8 mouse cellular contexts compared by ENCODE assay signal in the genomic region with DNA sequence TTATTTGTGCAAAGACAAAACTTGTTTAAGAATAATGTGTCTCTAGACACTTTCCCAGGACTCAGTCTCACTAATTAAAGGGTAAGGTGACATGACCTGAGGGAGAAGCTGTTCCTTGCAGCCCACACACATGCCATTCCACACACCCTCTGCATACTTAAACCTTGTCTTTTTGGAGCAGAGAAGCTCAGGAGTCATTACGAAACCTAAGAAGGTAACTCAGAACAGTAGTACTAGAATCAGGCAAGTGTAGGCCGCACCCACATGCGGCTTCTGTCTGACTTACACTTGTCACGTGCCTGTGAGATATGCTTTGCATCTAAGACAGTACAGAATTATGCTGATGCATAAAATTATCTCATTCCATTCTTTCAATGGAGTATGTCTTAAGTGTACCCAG. TPM values are rescaled to one million over a fixed set of nuclear protein-coding genes. Genes with fewer than 3 reads are reported as not detected.
A peak's percentile ranks its signal among the peaks of the same experiment; 100 is the strongest.
DNase-seq lines count a peak whose midpoint lies in the region; ATAC-seq and TF ChIP-seq lines count a peak whose summit lies in the region.
"Had no signal": no experiment of that assay in that cellular context is flagged by ENCODE, and none has a peak within 500 bp of the region (broad histone marks: within the 10 kb centered on the region; RNA-seq: fewer than 3 reads in every experiment).

No protein-coding gene starts in this region.

- no peaks in the 10 kb centered on the region for H3K9me3 ChIP-seq in forebrain, postnatal 0 days (ENCODE audit: low read length)
- H3K9me3 ChIP-seq: heart, embryonic 13.5 days had no signal

- H3K4me1 ChIP-seq in forebrain, postnatal 0 days (ENCODE audit: insufficient read depth): peaks cover 13% of the 10 kb centered on the region; the same call in 1 of the 2 replicates

- no peaks in the 10 kb centered on the region for H3K27me3 ChIP-seq in forebrain, postnatal 0 days (ENCODE audit: insufficient read depth, low read length)
- H3K27me3 ChIP-seq: heart, embryonic 13.5 days had no signal

- peak overlapping the region; percentile 69 for H3K4me3 ChIP-seq in forebrain, postnatal 0 days (ENCODE audit: low read depth, low read length)
- peak overlapping the region; percentile 23; the same call in 1 of the 2 replicates for H3K4me3 ChIP-seq in macrophage (ENCODE audit: inconsistent target)
- H3K4me3 ChIP-seq: heart, embryonic 13.5 days had no signal

- no peak for ATAC-seq in forebrain, postnatal 0 days

- WGBS in forebrain, postnatal 0 days: 44% methylated on average over 4 of the region's 4 CpGs
- 81% methylated on average over 4 of the region's 4 CpGs for WGBS in macrophage (ENCODE audit: missing documents)

- no peaks in the 10 kb centered on the region for H3K36me3 ChIP-seq in forebrain, postnatal 0 days (ENCODE audit: insufficient read depth)
- H3K36me3 ChIP-seq in macrophage (ENCODE audit: inconsistent target): no peaks in the 10 kb centered on the region
- H3K36me3 ChIP-seq: heart, embryonic 13.5 days had no signal

- no peak overlapping the region for H3K27ac ChIP-seq in forebrain, postnatal 0 days (ENCODE audit: low read depth, low read length)
- H3K27ac ChIP-seq in macrophage: peak overlapping the region; percentile 100
- H3K27ac ChIP-seq: heart, embryonic 13.5 days had no signal

- H3K4me2 ChIP-seq in forebrain, postnatal 0 days (ENCODE audit: low read depth): peak overlapping the region; percentile 69
- H3K4me2 ChIP-seq: heart, embryonic 13.5 days had no signal

- no peak for TF ChIP-seq CTCF in forebrain, postnatal 0 days (IDR thresholded peaks at IDR 0.05; ENCODE audit: low read depth)

- peaks cover 96% of the 10 kb centered on the region for H3K79me2 ChIP-seq in macrophage (ENCODE audit: inconsistent target)

- peak; percentile 57 for DNase-seq in right cerebral cortex, adult 18-20 months
- no peak for DNase-seq in right cerebral cortex, postnatal 25 days
- DNase-seq in forebrain, postnatal 0 days: no peak
- peak; percentile 51 for DNase-seq in telencephalon, adult 2 months (ENCODE audit: low read depth, low spot score)
- DNase-seq in embryo, embryonic 11 days: no peak
- DNase-seq in c-Kit-positive CD71-positive TER-119-positive erythroid progenitor cells, embryonic 14.5 days (ENCODE audit: low spot score): no peak

- no peak overlapping the region for H3K9ac ChIP-seq in forebrain, postnatal 0 days
- H3K9ac ChIP-seq: heart, embryonic 13.5 days had no signal

RNA-seq across cellular contexts. Expression of a gene that starts 42.6 kb away (rescaled TPM):
- 46.7 and 50.2 TPM in 2 replicates for total RNA-seq in forebrain, postnatal 0 days (2014; rRNA removed)
- polyA plus RNA-seq in forebrain, postnatal 0 days (2015; fragmentation: Nextera tagmentation; extraction: Ambion mirVana): 6.0 and 10.7 TPM in 2 replicates
- 100 to 1,000 TPM in 24 of 26 experiments, 10 to 100 TPM in 2; 39.3 to 674 (median 405) TPM for total RNA-seq in macrophage (2018; cell fraction: chromatin; rRNA removed)
- total RNA-seq in macrophage (2018; cell fraction: cytosol; rRNA removed): 100 to 1,000 TPM in 4 of 26 experiments, 10 to 100 TPM in 22; 41.9 to 112 (median 87.0) TPM
- 100 to 1,000 TPM in 24 of 26 experiments, 10 to 100 TPM in 2; 65.7 to 534 (median 251) TPM for total RNA-seq in macrophage (2018; cell fraction: nucleus; rRNA removed)
- 41.3 to 60.1 TPM (median 48.0 TPM) in 3 replicates for polyA plus RNA-seq in macrophage (2018)

Comparison
In these comparisons a context has a peak if more than half of its experiments do, and no peak if none do; other contexts are left out.
1. DNase-seq: peak in right cerebral cortex, adult 18-20 months (single experiment) and telencephalon, adult 2 months (single experiment); none in right cerebral cortex, postnatal 25 days (single experiment), forebrain, postnatal 0 days (single experiment), embryo, embryonic 11 days (single experiment) and c-Kit-positive CD71-positive TER-119-positive erythroid progenitor cells, embryonic 14.5 days (single experiment).